Mouse (Mus musculus): ENCODE measurements around the gene Aff1. TPM values are rescaled to one million over a fixed set of nuclear protein-coding genes. Genes with fewer than 3 reads are reported as not detected.

Gene Aff1
- total RNA-seq, 2 experiments from 2014 or later: 38.4 to 56.7 TPM

DNA sequence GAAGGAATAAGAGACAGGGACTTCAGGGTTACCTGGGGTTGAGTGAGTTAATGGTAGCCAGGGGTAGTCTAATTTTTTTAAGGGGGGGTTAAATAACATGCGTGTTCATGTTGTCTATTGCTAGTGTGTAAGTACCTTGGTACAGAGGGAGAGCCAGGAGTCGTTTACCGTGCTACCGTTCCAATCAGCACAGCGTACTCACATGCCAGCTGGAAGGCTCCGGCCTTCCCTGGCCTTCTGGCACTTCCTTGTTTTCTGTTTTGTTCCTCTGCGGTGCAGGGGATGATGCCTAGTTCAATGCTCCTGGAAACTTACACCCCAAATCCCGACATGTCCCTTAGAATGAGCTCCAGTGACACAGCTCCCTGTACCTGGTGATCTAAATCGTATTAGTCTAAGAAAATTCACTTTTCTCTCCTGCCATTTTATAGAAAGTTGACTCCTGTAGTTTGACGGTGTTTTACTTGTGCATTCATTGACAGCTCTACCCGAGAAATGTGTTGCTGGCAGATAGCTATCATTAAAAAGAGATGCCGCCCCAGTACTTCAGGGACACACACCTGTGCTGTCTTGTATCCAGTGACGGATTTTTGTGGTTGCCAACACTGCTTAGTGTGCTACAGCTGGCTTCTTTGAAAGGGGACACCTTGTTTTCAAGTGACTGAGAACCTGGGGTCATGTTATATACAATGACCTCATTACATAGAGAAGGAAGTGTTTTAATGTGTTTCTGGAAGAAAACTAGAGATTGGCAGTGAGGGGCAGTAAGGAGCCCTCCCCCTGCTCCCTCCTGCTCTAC is 129.5 kb downstream of the Aff1 start:
- DNase-seq: no peak
- intact Hi-C loops (cut with DNase I): no loop called here

DNA sequence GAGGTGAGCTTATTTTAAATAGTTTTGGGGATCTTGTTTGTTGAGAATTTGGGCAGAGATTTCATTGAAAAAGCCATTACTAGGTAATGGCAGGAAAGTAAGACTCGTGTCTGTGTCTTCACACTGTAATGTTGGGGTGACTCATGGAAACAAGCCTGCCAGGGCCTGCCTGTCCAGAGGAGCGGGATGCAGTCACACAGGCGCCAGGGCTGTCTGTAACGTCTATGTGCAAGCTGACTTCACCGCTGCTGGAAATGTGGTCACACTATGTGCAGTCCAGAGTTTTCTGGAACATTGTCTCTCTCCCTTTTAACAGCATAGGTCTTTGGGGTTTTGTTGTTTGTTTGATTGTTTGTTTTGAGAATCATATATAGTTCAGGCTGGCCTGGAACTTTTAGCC is 130.8 kb downstream of the Aff1 start:
- DNase-seq: no peak
- intact Hi-C loops (cut with DNase I): no loop called here

DNA sequence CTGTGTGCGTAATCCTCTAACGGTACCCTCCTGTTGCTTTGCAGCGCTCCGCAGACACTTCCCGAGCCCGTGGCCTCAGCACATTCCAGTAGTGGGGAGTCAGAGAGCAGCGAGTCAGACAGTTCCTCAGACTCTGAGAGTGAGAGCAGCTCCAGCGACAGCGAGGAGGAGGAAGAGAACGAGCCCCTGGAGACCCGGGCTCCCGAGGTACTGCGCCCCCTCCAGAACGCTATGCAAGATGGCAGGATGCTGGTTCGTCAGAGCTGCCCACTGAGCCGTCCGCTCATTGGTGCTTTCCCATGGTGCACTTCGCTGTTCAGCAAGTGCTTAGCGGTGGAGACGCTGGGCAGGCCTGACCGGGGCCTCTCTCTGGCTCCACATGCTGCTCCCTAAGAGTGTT is 136.1 kb downstream of the Aff1 start:
- intact Hi-C loops (cut with DNase I): no loop called here
- DNase-seq: peak; percentile 54 to 59

DNA sequence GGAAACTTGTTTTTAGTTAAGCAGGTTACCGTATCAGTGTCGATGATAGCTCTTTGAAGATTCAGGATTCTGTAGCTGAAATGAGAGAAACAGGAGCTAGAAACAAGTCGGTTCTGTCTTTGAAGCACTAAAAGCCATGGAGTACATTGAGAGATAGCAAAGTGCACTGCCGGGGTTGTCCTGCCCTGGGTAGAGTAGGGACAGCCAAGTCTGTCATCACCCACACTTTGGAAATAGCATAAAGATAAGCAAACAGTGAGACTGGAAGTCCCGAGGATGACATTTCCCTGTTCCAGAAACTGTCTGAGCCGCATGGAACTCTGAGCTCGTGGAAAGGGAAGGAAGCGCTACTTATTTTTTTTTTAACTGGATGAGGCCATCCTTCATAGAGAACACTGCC is 136.6 kb downstream of the Aff1 start:
- intact Hi-C loops (cut with DNase I): no loop called here

DNA sequence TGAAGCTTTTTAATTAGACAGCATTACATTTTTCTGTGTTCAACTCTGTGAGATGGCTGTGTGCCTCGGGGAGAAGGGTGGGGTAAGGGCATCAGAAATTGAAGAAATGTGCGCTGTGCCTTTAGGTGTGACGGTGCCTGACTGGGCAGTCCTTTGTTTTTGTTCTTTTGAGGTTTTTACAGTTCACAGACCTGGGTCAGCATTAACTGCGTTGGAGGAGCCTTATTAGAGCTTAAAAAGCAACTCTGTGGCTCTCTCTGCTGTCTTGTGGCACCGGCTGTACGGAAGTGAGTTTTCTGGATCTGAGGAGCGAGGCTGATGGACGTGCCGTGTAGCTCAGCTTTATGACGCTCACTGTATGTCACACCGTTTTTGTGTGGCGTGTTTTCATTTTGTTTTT is 137.0 kb downstream of the Aff1 start:
- intact Hi-C loops (cut with DNase I): no loop called here
- DNase-seq: no peak

More for the DNA sequence above, 136.6 kb downstream of the Aff1 start:
- peak; percentile 67 to 70 for DNase-seq

DNA sequence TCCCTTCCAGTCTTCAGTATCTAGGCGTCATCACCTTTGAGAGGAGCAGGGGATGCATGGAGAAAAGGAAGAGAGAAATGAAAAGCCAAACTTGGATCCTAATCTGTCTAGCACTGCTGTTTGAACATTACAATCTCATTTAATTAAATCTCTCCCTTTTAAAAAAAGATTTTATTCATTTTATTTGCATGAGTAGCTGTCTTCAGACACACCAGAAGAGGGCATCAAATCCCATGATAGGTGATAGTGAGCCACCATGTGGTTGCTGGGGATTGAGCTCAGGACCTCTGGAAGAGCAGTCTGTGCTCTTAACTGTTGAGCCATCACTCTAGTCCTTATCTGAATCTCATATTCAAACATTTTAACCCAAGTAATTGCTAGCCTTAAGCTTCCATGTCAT is 138.7 kb downstream of the Aff1 start:
- DNase-seq: no peak
- intact Hi-C loops (cut with DNase I): no loop called here

DNA sequence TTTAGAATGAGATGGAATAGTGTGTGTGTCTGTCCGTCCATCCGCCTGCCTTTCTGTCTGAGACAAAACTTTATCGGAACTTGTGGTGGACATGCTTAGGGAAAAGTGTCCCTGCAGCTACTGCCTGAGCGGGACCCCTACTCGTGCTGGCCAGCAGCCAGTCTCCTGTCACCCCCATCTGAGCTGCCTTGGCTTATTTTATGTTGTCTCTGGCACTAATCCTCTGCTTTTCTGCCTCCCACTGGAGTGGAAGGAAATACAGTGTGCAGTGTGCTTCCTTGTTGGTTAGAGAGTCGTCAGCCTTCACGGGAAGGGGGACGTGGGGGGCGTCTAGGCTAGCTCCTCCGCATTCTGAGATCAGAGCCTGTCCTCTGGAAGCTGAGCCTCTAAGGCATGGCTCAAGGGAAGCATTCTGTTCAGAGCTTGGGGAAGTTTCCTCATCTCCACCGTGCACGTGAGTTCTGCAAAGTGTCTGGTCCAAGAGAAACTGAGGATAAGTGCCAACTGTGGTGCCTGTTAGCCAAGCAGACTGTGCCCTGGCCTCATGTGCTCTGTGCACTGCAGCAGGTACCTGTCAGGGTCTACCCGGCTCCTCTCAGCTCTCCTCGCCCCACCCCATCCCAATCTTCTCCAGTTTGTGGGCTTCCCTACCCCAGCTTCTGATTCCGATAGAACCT is 143.4 kb downstream of the Aff1 start:
- DNase-seq: no peak
- intact Hi-C loops (cut with DNase I): no loop called here

DNA sequence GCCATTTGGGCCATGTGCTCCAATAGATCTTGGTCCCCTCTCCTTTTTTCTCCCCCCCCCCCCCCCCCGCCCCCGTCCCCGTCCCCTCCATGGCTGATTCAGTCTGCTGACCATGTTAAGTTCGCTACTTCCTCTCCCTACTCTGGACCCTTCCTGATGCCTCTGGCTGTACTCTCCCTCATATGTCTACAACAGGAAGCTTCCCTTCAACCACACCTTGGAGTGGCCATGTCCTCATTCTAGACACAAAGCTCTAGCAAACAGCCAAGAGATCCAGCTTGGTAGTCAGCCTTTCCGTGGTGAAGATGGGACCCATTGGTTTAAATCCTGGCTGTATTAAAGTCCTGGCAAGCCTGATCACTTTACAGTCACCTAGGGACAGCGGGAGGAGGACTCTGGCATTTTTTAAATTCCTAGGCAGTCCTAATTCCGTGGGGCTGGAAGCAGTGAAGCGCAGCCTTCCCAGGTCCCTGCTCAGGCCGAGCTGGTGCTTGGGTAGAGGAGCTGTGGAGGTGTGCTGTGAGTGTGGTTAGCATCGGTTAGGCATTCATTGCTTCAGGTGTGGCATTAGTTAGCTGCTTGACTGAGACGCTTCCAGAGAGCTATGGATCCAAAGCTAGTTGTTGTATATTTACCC is 144.1 kb downstream of the Aff1 start:
- intact Hi-C loops (cut with DNase I): no loop called here
- DNase-seq: peak in 1 of 2 experiments; percentile 25

DNA sequence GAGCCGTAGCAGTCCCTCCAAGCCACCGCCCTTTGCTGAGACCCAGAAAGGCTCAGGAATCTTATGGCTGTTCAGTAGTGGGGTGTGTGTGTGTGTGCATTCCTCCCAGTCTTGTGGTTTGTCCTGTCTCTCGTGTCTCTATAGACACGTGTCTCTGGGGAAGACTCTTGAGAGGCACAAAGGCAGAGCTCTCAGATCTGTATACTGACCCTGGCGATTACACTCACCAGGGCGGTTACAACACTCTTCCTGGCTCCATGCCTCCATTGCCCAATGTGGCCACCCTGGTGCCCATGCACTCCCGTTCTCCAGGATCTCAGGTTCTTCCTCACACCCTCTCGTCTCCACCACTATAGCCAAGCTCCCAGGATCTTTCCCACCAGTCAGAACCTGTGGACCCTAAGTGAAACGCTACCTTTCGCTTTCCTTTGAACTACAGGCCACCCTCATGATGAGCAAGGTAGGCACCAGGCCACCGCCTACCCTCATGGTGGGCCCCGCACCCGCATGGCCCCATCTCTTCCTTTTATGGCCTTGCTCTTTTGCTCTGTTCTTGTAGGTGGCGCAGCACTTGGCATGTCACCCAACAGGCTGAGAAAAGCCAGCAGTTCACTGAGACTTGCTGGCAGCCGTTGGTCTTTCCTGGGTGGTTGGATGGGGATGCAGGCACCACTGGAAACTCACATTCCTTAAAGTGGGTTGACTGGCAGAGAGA is 146.5 kb downstream of the Aff1 start:
- intact Hi-C loops (cut with DNase I): no loop called here
- DNase-seq: peak; percentile 66 to 67

DNA sequence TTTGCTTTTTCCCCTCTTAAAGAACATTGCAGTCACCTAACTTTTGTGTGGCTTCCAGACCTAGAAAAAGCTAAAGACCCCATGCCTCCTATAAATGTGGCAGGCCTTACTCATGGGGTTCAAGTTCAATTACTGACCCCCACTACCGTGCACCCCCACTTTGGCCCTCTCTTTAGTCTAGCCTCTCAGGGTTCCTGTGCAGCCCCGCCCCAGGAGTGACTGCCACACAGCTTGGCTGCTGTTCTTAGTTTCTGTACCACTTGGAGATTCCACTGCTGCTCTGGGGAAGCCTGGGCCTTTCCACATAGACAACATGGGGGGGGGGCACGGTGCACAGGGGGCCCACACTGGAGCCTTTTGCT is 147.1 kb downstream of the Aff1 start:
- intact Hi-C loops (cut with DNase I): no loop called here
- no peak for DNase-seq

DNA sequence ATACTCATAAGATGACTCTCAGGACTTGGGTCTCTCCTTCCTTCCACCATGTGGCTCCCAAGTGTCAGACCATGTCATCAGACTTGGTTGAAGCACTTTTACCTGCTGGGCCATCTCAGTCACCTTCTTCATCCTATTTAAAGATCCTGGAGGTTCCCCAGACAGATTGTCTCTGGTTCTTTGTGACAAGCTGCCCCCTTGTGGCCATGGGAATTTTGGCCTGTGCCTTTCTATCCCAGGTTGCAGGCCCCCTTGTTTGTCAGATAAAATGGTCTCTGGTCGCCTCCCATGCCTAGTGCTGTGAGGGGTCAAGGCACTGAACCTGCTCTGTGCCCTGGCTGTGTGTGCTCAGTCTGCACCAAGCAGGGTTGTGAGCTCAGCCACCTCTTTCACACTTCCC is 151.8 kb downstream of the Aff1 start:
- intact Hi-C loops (cut with DNase I): loop anchor here (5.0 kb wide), 1 partner anchor 162 kb away; no protein-coding TSS in a partner anchor
- DNase-seq: peak in 1 of 2 experiments; percentile 73

DNA sequence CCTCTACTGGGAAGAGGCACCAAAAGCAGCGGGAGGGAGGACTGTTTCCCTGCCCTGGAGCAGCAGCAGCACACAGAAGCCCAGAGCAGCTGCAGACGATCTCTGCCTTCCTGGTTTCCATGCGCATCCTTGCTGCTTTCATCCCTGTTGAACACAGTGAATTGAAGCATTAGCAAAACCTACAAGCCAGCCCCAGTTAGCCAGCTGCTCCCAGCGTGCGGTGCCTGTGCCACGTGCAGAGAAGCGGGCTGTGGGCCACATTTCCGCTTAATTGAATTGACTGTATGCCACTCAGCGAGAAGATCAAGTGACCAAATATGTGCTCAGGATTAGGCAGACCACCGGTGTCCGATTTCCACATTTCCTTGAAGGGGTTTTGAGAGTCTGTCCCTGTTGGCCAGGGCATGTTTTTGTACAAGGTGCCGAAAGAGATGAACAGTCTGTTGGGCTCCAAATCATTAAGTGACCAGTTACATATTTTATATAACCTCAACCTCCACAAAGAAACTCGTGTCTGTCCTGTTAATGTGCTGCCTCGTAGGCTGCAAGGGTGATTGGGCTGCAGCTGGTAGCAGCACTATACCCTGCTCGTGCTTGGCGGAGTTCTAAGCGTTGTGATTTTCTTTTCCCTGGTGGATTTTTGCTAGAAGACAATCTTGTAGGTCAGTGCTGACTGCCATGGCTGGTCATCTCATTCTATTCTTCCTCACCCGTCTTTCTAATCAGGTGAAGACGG is 153.4 kb downstream of the Aff1 start:
- DNase-seq: no peak
- intact Hi-C loops (cut with DNase I): no loop called here

DNA sequence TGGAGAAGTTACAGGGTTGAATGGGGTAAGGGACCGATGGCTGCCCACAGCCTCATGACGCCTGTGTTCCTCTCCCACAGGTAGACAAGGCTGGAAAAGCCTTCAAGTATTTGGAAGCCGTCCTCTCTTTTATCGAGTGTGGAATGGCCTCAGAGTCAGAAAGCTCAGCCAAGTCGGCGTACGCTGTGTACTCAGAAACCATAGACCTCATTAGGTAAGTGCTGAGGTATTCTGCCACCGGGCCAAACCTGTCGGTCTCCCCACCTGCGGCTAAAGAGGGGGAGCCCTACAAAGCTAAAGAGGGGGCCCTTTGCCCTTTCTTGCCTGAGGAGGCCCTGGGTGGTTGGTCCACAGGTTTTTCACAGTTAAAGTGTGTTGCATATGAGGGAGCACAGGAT is 154.0 kb downstream of the Aff1 start:
- DNase-seq: no peak
- intact Hi-C loops (cut with DNase I): no loop called here

DNA sequence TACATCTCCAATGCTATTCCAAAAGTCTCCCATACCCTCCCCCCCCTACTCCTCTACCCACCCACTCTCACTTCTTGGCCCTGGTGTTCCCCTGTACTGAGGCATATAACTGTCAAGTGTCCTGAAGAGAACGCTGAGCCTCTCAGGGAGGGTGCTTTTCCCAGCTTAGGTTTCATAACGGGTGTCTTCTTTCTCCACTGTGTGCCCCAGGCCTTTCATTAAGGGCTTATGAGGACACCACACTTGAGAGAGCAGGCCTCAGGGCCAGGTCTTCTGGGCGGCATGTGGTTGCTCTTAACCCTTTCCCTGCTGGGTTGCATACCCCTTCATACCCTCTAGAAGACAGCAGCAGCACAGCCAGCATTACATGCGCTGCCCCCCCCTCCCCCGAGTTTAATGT is 154.4 kb downstream of the Aff1 start:
- no peak for DNase-seq
- intact Hi-C loops (cut with DNase I): no loop called here

DNA sequence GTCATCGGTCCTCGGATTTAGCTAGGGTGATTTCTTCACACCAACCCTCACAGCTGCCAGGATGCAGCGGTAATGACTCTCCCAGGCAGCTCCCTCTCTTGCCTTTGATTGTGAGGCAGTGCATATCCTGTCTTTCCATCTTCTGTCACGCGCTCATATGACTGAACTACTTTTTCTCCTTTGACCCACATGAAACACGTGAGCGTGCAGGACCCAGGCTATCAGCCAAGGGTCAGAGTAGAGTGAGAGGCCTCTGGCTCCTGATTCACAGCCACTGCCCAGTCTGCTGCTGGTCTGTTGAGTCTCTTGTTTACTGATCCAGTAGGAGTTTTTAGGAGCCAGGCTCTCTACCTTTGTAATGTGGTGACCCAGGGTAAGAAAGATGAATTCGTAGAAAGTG is 156.4 kb downstream of the Aff1 start:
- intact Hi-C loops (cut with DNase I): no loop called here
- peak; percentile 39 to 52 for DNase-seq

DNA sequence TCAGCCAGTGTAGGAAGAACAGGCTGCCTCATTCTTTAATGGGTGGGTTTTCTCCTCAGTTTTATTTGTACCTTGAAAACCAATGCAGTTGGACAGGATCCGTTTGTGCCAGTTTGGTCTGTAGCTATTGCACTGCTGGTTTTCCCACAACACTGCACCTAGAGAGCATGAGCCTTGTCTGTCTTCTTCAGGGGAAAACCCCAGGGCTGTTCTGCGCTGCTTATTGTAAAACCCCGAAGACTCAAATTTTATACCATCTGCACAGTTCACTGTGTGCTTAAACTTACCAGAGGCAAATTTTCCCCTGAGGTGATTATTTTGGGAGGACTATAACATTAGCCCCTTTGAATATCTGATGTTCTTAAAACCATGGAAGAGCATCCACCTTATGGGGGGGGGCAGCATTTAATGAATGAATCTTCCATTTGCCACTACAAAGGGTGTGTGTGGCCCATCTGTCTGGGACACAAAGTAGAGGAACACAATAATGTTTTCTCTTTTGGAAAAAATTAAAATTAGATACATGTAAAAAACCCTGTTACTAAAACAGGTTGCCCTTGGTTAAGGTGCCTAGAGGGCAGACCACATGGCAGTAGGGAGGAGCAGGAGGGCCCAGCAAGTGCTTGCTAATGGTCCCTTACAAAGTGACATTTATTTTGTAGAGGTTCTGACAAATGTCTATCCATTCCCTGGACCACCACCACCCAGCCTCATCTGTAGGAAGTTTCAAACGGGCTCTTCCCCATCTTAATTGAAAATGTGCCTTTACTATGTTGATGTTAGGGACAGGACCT is 160.8 kb downstream of the Aff1 start:
- intact Hi-C loops (cut with DNase I): no loop called here
- no peak for DNase-seq

DNA sequence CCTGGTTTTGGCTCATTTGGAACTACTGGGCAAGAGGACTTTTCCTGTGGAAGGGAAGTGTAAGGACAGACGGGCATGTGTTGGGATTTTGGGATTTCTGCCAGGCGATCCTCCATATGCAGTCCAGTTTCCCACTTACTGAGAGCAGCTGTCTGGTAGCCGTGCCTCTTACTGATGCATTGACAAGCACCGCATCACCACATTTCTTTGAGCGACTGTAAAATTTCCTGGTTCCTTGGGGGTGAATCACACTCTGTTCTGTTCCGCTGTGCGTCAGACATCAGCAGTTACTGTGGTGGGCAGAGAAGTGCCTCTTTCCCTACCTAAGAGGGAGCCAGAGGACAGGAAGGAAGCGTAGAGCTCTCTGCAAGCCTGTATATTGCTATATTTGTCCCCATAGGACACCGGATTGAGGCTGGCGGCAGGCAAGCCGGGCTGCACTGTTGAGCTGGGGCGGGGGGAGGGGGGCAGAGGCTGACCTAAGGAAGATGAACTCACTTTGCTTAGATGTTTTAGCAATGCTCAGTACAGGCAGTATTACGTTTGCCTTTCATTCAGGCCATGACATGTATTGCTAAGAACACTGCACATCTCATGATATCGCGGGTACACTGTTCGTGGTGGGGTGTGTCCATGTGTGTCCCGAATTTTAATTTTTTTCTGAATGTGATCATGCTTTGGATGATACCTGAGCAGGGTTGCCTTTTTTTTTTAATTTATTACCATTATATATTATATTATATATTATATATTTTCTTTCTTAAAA is 162.1 kb downstream of the Aff1 start:
- no peak for DNase-seq
- intact Hi-C loops (cut with DNase I): no loop called here

DNA sequence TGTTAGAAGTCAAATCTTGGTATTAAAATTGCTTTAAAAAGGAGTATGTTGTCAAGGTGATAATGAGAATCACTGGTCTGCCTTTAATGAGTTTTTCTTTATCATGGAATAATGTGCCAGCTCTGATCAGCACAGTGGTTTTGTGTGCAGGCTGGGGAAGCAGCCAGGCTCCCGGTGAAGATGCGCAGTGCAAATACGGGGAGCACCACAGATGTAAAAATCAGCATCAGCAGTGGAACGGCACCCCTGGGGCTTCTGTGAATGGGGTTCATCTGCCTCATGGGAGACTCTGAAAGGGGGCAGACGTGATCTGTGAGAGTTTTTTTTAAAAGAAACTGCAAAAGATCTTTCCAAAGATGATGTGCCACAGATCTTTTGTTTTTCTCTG is 162.6 kb downstream of the Aff1 start:
- intact Hi-C loops (cut with DNase I): loop anchor here (5.0 kb wide), 1 partner anchor 488 kb away; no protein-coding TSS in a partner anchor
- no peak for DNase-seq

Measured in heart, postnatal 10 days (tissue).